Mouse (Mus musculus): ENCODE results near the gene Disc1.

- TF ChIP-seq CTCF (IDR thresholded peaks at IDR 0.05; ENCODE audit: borderline replicate concordance, extremely low read depth, insufficient read depth, insufficient read length) (no peak), POLR2A (IDR thresholded peaks at IDR 0.05; ENCODE audit: borderline replicate concordance, extremely low read depth, insufficient read depth, insufficient read length, poor library complexity, severe bottlenecking) (no peak)
These were observed 139.7 kb downstream of the Disc1 start for GRCm38 (mm10) chr8:125193701-125194100.
